Mouse (Mus musculus): ENCODE measurements around the gene Slc25a10. TPM values are rescaled to one million over a fixed set of nuclear protein-coding genes. Genes with fewer than 3 reads are reported as not detected.
"Not testable (repeated sequence)": the region's sequence is repeated elsewhere in the genome, so short reads cannot be mapped to it uniquely, and the experiment has no call there.

The Slc25a10 gene
- total RNA-seq, 1 experiment, result 35.0 TPM

- in situ Hi-C loops (cut with MboI; ENCODE audit: low sequenced_read_pairs in 2 of 2, unreplicated experiment in 2 of 2), result no loop called here
- no peak for DNase-seq (ENCODE audit: low read depth, low spot score)
- Histone ChIP-seq H3K27ac (ENCODE audit: insufficient read depth, low read depth, low read length, poor library complexity, severe bottlenecking) (no peak overlapping the region), H3K36me3 (ENCODE audit: control insufficient read depth, insufficient read depth, low read length, poor library complexity, severe bottlenecking) (no peaks in the 10 kb centered on the region), H3K9me3 (ENCODE audit: control insufficient read depth, insufficient read depth, low read depth, low read length) (no peaks in the 10 kb centered on the region), H3K4me1 (ENCODE audit: control insufficient read depth in 2 of 2, insufficient read depth in 2 of 2, low read length in 2 of 2, poor library complexity in 1 of 2) (peaks cover 0 to 2% of the 10 kb centered on the region in 2 experiments; a peak in 1 of 4 replicates), H3K4me3 (ENCODE audit: insufficient read depth in 1 of 2, low read depth in 1 of 2, low read length in 2 of 2, poor library complexity in 1 of 2, severe bottlenecking in 1 of 2) (no peak overlapping the region), H3K9ac (ENCODE audit: insufficient read depth, low read depth, low read length, poor library complexity, severe bottlenecking) (no peak overlapping the region)
- TF ChIP-seq ZNF384 (IDR thresholded peaks at IDR 0.05; ENCODE audit: low read depth, low read length), result no peak
- TF ChIP-seq HCFC1 (IDR thresholded peaks at IDR 0.05; ENCODE audit: borderline replicate concordance, insufficient read depth, low read length), result no peak
- TF ChIP-seq MAFK (IDR thresholded peaks at IDR 0.05; ENCODE audit: insufficient read depth, low read depth, low read length), result no peak
Measured at GRCm38 (mm10) chr11:120510375-120511030, 18.9 kb downstream of the Slc25a10 start.

- DNase-seq (ENCODE audit: low read depth, low spot score), result no peak
- no peak overlapping the region for H3K9ac ChIP-seq (ENCODE audit: insufficient read depth, low read depth, low read length, poor library complexity, severe bottlenecking)
- TF ChIP-seq CHD2 (IDR thresholded peaks at IDR 0.05; ENCODE audit: low read depth, low read length), result no peak
- TF ChIP-seq HCFC1 (IDR thresholded peaks at IDR 0.05; ENCODE audit: borderline replicate concordance, insufficient read depth, low read length), result no peak
- TF ChIP-seq MAFK (IDR thresholded peaks at IDR 0.05; ENCODE audit: insufficient read depth, low read depth, low read length), result no peak
- no peak for TF ChIP-seq ZC3H11A (IDR thresholded peaks at IDR 0.05; ENCODE audit: borderline replicate concordance, low read depth, low read length)
- no peaks in the 10 kb centered on the region for H3K36me3 ChIP-seq (ENCODE audit: control insufficient read depth, insufficient read depth, low read length, poor library complexity, severe bottlenecking)
- peaks cover 0 to 3% of the 10 kb centered on the region in 2 experiments; a peak in 1 of 4 replicates for H3K4me1 ChIP-seq (ENCODE audit: control insufficient read depth in 2 of 2, insufficient read depth in 2 of 2, low read length in 2 of 2, poor library complexity in 1 of 2)
- H3K4me3 ChIP-seq (ENCODE audit: insufficient read depth in 1 of 2, low read depth in 1 of 2, low read length in 2 of 2, poor library complexity in 1 of 2, severe bottlenecking in 1 of 2), result no peak overlapping the region
- in situ Hi-C loops (cut with MboI; ENCODE audit: low sequenced_read_pairs in 2 of 2, unreplicated experiment in 2 of 2), result no loop called here
- H3K27ac ChIP-seq (ENCODE audit: insufficient read depth, low read depth, low read length, poor library complexity, severe bottlenecking), result no peak overlapping the region
- no peaks in the 10 kb centered on the region for H3K9me3 ChIP-seq (ENCODE audit: control insufficient read depth, insufficient read depth, low read depth, low read length)
Measured at GRCm38 (mm10) chr11:120512790-120513453, 21.3 kb downstream of the Slc25a10 start.

- H3K27ac ChIP-seq (ENCODE audit: insufficient read depth, low read depth, low read length, poor library complexity, severe bottlenecking); H3K4me3 ChIP-seq (ENCODE audit: insufficient read depth in 1 of 2, low read depth in 1 of 2, low read length in 2 of 2, poor library complexity in 1 of 2, severe bottlenecking in 1 of 2); H3K9me3 ChIP-seq (ENCODE audit: control insufficient read depth, insufficient read depth, low read depth, low read length); H3K4me1 ChIP-seq (ENCODE audit: control insufficient read depth in 2 of 2, insufficient read depth in 2 of 2, low read length in 2 of 2, poor library complexity in 1 of 2); H3K36me3 ChIP-seq (ENCODE audit: control insufficient read depth, insufficient read depth, low read length, poor library complexity, severe bottlenecking); H3K9ac ChIP-seq (ENCODE audit: insufficient read depth, low read depth, low read length, poor library complexity, severe bottlenecking); DNase-seq (ENCODE audit: low read depth, low spot score); in situ Hi-C loops (cut with MboI; ENCODE audit: low sequenced_read_pairs in 2 of 2, unreplicated experiment in 2 of 2): not testable (repeated sequence)
Measured at GRCm38 (mm10) chr11:120514262-120514661, 22.6 kb downstream of the Slc25a10 start.

- no peak for TF ChIP-seq HCFC1 (IDR thresholded peaks at IDR 0.05; ENCODE audit: borderline replicate concordance, insufficient read depth, low read length)
- no peak for TF ChIP-seq CHD2 (IDR thresholded peaks at IDR 0.05; ENCODE audit: low read depth, low read length)
- no peak for TF ChIP-seq MAFK (IDR thresholded peaks at IDR 0.05; ENCODE audit: insufficient read depth, low read depth, low read length)
- TF ChIP-seq ZC3H11A (IDR thresholded peaks at IDR 0.05; ENCODE audit: borderline replicate concordance, low read depth, low read length), result peak; percentile 58; the same call in 1 of the 2 replicates
- no peak for TF ChIP-seq ZNF384 (IDR thresholded peaks at IDR 0.05; ENCODE audit: low read depth, low read length)
- no peak overlapping the region; a peak in 1 of 4 replicates for H3K4me3 ChIP-seq (ENCODE audit: insufficient read depth in 1 of 2, low read depth in 1 of 2, low read length in 2 of 2, poor library complexity in 1 of 2, severe bottlenecking in 1 of 2)
- H3K4me1 ChIP-seq (ENCODE audit: control insufficient read depth in 2 of 2, insufficient read depth in 2 of 2, low read length in 2 of 2, poor library complexity in 1 of 2), result peaks cover 0 to 2% of the 10 kb centered on the region in 2 experiments; a peak in 1 of 4 replicates
- H3K9me3 ChIP-seq (ENCODE audit: control insufficient read depth, insufficient read depth, low read depth, low read length), result no peaks in the 10 kb centered on the region
- no peak overlapping the region for H3K9ac ChIP-seq (ENCODE audit: insufficient read depth, low read depth, low read length, poor library complexity, severe bottlenecking)
- peak; percentile 59 for DNase-seq (ENCODE audit: low read depth, low spot score)
- H3K27ac ChIP-seq (ENCODE audit: insufficient read depth, low read depth, low read length, poor library complexity, severe bottlenecking), result no peak overlapping the region
- no peaks in the 10 kb centered on the region for H3K36me3 ChIP-seq (ENCODE audit: control insufficient read depth, insufficient read depth, low read length, poor library complexity, severe bottlenecking)
- in situ Hi-C loops (cut with MboI; ENCODE audit: low sequenced_read_pairs in 2 of 2, unreplicated experiment in 2 of 2), result no loop called here
Measured at GRCm38 (mm10) chr11:120515611-120516010, 24.0 kb downstream of the Slc25a10 start.

All from ES-E14 (cell line).